Mouse (Mus musculus) embryo, embryonic 10 days (tissue): ENCODE results near the gene Ankrd13b.

ENCODE experiments used
- DNase-seq: peaks from one replicate; pipeline ENCODE4 v3.0.0-alpha.2; 2015; ENCODE audit warnings: low spot score

The Ankrd13b gene

GRCm38 (mm10) chr11:77492311-77492871 lies 2.9 kb upstream of the Ankrd13b start:
- DNase-seq: no peak

GRCm38 (mm10) chr11:77491502-77492291 lies 2.2 kb upstream of the Ankrd13b start:
- DNase-seq: peak; percentile 86

DNA sequence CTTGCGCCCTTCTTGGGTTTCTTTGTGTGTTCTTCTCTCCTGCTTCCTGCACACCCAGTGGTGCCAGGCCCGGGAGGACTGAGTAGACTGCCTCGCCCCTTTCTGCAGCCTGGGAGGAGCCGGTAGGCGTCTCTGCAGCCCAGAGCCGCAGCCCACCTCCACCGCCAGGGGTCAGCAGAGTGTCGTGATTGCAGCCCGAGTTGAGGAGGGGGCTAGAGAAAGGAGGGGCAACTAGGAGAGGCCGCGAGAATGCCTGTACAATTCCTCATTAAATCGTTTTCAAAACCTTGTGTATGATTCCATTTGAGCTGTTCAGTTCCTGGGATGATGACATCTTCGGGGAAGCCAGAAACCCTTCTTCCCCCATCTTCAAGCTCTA lies 1.6 kb upstream of the Ankrd13b start:
- DNase-seq: peak; percentile 99

DNA sequence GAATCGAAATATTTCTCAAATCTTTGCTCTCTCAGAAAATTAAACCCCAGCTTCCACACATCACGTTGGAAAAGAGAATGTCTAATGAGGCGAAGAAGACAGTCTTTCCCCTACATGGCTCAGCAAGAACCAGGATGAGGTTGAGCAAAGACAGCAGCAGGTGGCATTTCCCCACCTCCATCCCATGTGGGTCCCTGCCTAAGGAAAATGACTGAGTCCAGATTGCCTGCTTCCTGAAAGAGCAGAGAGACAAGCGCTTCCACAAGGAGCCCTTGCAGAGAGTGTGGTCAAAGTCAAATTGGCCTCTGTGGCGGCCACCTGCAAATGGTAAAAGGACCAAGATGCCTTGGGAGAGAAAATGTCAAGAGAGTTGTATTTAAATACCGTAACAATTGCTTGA lies 973 bp upstream of the Ankrd13b start:
- no peak for DNase-seq

DNA sequence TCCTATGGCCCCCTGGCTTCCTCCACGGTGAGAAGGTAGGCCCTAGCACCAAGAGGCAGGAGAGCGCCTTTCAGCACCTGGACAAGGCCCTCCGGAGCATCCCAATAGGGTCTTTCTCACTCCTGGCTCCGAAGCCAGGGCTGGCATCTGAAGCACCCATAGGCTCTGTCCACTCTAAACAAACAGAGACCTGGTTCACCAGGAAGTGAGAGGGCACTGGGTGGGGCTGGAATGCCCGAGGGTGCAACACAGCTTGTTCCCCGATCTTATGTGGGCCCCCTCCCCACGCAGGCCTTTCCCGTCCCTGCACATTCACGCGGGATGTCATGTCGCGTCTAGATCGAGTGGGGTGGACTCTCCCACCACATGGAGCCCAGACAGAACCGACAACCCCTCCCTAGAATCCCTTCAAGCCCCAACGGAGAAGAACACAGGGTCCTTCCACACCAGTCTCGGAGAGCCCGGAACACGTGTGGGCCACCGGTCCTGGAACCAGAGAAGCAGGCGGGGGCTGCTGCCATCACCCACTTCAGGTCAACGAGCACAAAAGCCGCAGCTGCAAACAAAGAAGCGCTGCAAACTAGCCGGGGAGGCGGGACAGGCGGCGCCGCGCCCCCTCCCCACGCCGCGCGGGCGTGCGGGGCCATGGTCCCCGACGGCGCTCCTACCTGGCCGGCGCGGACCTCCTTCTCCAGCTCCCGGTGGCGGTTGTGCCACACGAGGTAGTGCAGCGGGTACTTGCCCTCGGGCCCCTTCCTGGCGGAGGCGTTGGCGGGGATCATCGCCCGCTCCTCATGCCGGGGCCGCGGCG lies 502 bp downstream of the Ankrd13b start:
- DNase-seq: peak; percentile 51

GRCm38 (mm10) chr11:77486798-77487197 lies 2.7 kb downstream of the Ankrd13b start:
- no peak for DNase-seq

- no peak for DNase-seq
Measured at GRCm38 (mm10) chr11:77485229-77485628, 4.2 kb downstream of the Ankrd13b start.

DNA sequence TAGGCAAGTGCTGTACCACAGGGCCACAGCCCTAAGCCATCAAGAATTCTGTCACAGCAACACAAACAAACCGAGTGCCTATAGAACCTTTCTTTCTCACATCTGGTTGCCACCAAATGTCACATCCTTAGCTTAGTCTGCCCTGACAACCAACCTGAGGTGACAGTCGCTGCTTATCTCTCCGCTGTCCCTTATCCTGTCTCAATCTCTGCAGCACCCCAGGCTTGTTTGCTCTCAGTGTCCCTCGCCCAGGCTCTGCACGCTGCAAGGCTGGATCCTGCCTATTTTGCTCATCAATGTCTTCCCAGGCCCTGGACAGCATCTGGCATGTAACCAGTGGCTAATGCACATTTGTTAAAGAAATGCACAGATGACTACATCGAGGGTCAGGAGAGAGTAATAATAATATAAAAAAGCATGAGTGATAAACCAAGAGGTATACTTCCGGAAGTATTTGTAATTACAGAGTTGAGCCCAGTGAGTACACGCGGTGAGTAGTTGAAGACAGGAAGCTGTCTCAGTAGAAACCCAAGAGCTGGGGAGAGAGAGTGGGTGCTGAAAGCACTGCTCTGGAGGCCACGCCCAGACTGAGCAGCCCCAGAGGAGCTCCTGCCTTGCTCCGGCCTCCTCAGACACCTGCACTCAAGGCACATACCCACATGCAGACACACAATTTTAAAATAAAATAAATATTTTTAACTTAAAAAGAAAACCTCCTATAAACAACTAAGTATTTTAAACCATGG lies 5.8 kb downstream of the Ankrd13b start:
- no peak for DNase-seq

DNA sequence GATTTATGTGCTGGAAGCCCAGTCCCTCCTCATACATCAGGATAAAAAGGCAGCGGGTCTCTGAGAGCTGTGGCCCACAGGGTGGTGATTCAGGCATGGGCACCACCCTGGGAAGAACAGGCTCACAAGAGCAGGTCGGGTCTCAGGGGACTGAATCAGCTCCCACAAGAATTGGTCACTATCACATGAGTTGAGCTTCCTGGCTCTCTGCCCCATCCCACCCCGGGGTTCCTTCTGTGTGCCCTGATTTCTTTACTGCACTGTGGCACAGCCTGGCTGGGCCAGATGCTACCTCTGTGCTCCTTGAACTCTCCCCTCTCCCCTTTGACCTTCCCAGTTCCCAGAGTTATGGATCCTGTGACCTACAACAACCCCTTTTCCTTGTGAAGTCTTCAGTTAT lies 6.4 kb downstream of the Ankrd13b start:
- DNase-seq: no peak

- no peak for DNase-seq
Measured at GRCm38 (mm10) chr11:77476895-77477294, 12.6 kb downstream of the Ankrd13b start.

DNA sequence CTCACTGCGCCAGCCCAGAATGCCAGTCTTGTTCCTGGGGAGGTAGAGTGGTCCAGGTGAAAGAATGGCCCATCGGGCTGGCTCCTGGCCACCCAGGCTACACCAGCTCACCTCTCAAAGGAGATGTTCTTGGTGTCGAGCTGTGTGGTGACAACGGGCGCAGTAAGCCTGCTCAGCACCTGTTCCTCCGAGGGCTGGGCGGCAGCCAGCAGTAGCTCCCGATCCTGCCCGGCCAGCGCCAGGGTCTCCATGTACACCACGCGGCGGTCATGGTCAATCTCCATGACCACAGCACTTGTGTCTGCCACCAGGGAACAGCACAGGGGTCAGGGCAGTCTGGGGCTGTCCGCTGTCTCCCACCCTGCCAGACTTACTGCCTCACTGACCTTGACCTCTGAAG lies 13.3 kb downstream of the Ankrd13b start:
- DNase-seq: no peak

DNA sequence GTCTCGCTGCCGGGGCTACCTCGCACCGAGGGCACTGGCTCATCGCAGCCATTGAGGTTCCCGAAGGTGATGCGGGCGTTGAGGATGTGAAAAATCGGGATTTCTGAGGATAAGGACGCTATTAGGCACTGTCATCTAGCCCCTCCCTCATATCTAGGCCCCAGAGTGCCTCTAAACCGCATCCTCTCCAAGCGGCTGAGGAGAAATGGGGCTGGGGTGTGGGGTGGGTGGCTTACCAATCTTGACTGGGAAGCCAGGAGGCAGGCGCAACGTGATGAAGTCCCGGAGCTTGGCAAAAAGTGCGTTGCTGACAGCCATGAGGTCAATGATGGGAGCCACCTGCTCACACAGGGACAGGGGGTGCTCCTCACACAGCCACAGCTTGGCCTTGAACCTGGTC lies 16.7 kb downstream of the Ankrd13b start:
- DNase-seq: no peak

DNA sequence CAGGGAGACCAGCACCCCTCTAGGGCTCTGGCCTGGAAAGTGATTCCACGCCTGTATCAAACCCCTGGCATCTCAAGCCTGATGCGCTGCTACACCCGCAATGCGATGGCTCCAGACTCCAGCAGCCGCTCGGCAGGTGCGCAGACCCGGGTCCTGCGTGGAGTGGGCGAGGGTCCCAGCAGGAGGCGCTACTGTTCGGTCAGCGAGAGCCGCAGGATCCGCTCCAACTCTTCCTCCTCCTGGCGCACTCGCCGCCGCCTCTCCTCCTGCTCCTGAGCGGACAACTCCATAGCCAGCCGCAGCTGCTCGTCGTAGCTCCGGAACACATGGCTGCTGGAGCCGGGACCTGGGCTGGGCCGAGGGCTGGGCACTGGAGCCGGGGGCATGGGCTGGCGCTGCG lies 18.1 kb downstream of the Ankrd13b start:
- no peak for DNase-seq

DNA sequence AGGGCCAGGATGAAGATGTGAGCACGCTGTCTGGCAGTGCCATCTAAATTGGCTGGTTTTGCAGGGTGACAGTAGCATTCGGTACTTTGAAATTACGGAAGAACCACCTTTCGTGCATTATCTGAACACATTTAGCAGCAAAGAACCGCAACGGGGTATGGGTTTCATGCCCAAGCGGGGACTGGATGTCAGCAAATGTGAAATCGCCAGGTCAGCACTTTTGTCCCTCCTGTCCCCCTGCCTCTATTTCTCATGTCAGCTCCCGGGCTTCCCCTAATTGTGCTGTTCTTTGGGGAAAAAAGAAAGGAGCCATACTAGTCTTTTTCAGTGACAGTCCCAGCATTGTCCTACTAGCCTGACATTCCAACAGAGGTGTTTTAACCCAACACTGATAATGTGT lies 21.1 kb downstream of the Ankrd13b start:
- DNase-seq: no peak

- peak; percentile 74 for DNase-seq
Measured at GRCm38 (mm10) chr11:77467784-77468183, 21.7 kb downstream of the Ankrd13b start.

DNA sequence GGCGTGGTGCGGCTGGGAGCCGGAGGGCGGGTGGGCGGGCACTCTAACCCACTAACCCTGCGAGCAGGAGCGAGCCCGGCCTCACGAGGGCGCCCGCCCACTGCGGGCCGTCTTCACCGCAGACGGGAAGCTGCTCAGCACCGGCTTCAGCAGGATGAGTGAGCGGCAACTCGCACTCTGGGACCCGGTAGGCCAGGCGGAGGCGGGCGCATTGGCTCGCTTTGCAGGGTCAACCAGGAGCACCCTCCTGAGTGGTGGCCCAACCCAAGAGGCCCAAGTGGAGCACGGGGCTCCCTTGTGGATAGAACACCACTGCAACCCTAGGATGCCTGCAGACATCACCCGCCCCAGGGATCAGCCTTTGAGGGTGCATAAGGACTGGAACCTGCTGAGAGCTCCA lies 22.3 kb downstream of the Ankrd13b start:
- peak; percentile 62 for DNase-seq

- no peak for DNase-seq
Measured at GRCm38 (mm10) chr11:77466544-77466943, 22.9 kb downstream of the Ankrd13b start.

DNA sequence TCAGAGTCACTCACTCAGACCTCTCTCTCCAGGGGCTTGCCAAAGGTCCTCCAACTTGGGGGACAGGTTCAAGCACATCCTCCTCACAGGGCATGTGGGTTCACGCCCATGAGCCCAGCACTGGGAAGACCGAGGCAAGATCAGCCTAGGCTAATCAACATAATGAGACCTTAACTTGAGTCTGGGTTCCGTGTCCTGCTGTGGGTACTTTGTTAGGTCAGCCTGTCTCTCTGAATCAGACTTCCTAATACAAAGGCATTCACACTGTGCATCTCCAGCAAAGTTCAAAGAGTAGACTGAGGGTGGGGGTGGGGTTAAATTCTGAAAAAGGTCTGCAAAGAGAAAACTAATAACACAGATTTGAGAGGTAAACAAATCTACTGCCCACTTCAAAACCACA lies 24.4 kb downstream of the Ankrd13b start:
- DNase-seq: no peak

DNA sequence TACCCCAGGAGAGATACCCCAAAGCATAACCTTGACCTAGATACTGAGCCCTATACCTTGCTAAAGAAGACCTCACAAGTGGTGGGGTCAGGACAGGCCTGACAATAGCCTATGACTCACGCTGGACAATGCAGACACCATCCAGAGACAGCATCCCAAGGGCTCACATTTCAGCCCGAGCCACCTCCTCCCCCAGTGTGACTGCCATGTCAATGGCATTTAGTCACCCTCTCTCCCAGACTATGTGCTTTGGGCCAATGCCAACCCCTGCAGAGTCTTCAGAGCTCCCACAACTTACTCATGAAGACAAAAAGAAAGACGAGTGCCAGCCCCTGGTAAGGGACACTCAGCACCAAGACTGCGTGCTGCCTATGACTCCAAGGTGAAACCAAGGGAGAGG lies 24.8 kb downstream of the Ankrd13b start:
- no peak for DNase-seq

DNA sequence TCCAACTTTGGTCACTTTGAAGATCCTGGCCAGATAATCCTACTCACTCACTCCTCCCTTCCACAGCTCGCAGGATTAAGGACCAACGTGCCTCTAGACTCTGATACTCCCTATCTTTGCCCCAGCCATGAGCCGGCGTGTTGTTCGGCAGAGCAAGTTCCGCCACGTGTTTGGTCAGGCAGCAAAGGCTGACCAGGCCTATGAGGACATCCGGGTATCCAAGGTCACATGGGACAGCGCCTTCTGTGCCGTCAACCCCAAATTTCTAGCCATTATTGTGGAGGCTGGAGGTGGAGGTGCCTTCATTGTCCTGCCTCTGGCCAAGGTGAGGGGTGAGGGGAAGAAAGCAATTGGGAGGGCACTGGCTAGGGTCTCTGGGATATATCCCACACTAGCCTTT lies 25.7 kb downstream of the Ankrd13b start:
- DNase-seq: no peak

GRCm38 (mm10) chr11:77463101-77463445 lies 26.4 kb downstream of the Ankrd13b start:
- DNase-seq: no peak

DNA sequence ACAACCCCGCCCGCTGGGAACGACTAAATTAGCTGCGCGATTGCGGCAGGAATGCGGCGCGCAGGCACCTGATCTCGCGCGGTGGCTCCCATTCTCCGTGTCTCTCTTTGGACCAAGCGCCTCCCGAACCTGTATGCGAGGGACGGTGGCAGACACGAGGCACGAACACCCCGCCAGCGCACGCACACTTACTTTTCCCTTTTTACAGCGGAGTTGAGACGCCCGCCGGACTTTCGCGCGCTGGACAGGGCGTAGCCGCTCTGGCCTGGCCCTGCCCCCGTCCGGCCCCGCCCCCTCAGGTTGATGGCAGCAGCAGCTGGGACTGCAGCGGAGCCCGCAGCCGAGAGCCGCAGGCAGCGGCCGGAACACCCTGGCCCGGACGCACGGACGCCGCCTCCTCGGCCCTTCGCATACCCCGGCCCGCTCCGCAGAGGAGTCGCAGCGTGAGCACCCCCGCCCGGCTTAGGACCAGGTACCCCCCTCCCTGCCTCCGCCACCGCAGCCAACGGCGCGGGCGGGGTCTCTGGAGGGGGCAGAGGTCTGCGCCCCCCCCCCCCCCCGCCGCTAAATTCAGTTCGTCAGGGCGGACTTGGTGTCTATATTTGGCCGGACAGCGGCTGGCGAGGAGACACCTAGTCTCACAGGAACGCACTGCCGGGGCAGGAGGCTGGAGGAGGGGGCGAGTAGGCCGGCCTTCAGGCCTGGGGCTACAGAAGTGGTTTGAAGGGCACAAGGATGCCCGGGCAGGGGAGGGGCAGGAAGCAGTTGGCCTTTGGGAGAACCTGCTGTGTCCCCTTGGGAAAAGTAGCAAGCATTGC lies 27.0 kb downstream of the Ankrd13b start, which contains the start of gene Coro6:
Gene Coro6, plus strand, starts transcription at position 129 of the 818 bp plus-strand sequence.
- peak; percentile 74 for DNase-seq
